Mouse (Mus musculus) midbrain, postnatal 0 days (tissue): ENCODE measurements around the gene Fam205a3. TPM values are rescaled to one million over a fixed set of nuclear protein-coding genes. Genes with fewer than 3 reads are reported as not detected.
"Not testable (repeated sequence)": the region's sequence is repeated elsewhere in the genome, so short reads cannot be mapped to it uniquely, and the experiment has no call there.

Experiments used
- ATAC-seq: fragments of 200-750 bp; cut with Nextera tagmentation; 2 replicates; pipeline ENCODE4 v1.8.0; 2017; ENCODE audit warnings: moderate number of reproducible peaks, mild to moderate bottlenecking, moderate TSS enrichment, moderate library complexity; ENCODE audit not compliant: low FRiP score
- DNase-seq: peaks from one replicate; pipeline ENCODE4 v3.0.0-alpha.2; 2015; ENCODE audit warnings: low spot score
- H3K27ac ChIP-seq: fragments of 300-500 bp; sonication (generic); 2 replicates; pipeline ENCODE4 v1.5.1; 2014; ENCODE audit warnings: low read depth, mild to moderate bottlenecking, low read length, mixed read lengths
- H3K27me3 ChIP-seq: fragments of 300-500 bp; sonication (generic); 2 replicates; pipeline ENCODE4 v1.6.1; 2014; ENCODE audit warnings: low read length, control low read depth, mixed read lengths; ENCODE audit not compliant: insufficient read depth
- H3K36me3 ChIP-seq: fragments of 300-500 bp; sonication (generic); 2 replicates; pipeline ENCODE4 v1.6.1; 2014; ENCODE audit warnings: low read length, control low read depth, mixed read lengths; ENCODE audit not compliant: insufficient read depth
- H3K4me1 ChIP-seq: fragments of 300-500 bp; sonication (generic); 2 replicates; pipeline ENCODE4 v1.6.1; 2014; ENCODE audit warnings: mild to moderate bottlenecking, control low read depth, antibody characterized with exemption, low read length, mixed read lengths; ENCODE audit not compliant: insufficient read depth
- H3K4me2 ChIP-seq: fragments of 300-500 bp; sonication (generic); 2 replicates; pipeline ENCODE4 v1.6.1; 2014; ENCODE audit warnings: low read depth, mild to moderate bottlenecking, low read length, mixed read lengths; ENCODE audit not compliant: poor library complexity, severe bottlenecking
- H3K4me3 ChIP-seq: fragments of 300-500 bp; sonication (generic); 2 replicates; pipeline ENCODE4 v1.5.1; 2014; ENCODE audit warnings: low read depth, mild to moderate bottlenecking, low read length, moderate library complexity
- H3K9ac ChIP-seq: fragments of 300-500 bp; sonication (generic); replicated peaks from 2 replicates; pipeline ENCODE4 v1.6.1; 2014; ENCODE audit warnings: mild to moderate bottlenecking, low read length, moderate library complexity, mixed read lengths; ENCODE audit not compliant: poor library complexity, severe bottlenecking
- H3K9me3 ChIP-seq: fragments of 300-500 bp; sonication (generic); 2 replicates; pipeline ENCODE4 v1.6.1; 2016; ENCODE audit warnings: low read length, control low read depth
- WGBS: fragments of 180-500 bp; shearing (Covaris S2); extraction: QIAGEN DNeasy Blood & Tissue Kit; methylation state at CpG from one replicate; pipeline ENCODE4 v1.1.7; 2014; 5-methylcytosine and 5-hydroxymethylcytosine counted together
- polyA plus RNA-seq: library from polyadenylated mRNA; unstranded; fragments of >200 nt; fragmentation: Nextera tagmentation; extraction: Ambion mirVana; gene quantifications from 2 replicates; pipeline ENCODE4 v1.2.1, GENCODE M21; 2015
- total RNA-seq: library from RNA; depleted of rRNA; stranded (reverse); fragments of >200 nt; gene quantifications from 2 replicates; pipeline ENCODE4 v1.2.3, GENCODE M21; 2014; rRNA removed

The Fam205a3 gene
- total RNA-seq: 0.11 and 0.85 TPM in 2 replicates
- not detected in 2 replicates for polyA plus RNA-seq

DNA sequence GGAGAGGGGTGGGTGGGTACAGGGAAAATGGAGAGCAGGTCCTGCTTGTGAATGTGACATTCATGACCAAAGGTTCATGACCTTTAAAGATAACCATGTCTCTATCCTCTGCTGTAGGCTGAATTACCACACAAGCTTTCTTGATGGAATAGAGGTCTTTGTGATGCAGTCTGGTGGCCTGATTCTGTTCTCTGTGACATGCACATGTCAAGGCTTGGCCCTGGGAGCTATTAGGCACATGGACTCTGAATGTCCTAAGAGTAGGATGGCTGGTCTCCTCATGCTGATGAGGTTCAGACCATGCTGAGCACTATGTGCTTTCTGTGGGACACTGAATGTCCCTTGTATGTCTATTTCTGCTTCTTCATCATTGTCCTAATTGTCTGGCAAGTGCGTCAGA is at the start of gene Fam205a3:
TSS of gene Fam205a3 (plus strand) at position 301 of the 400 bp plus-strand sequence.
- not testable (repeated sequence) for H3K4me3 ChIP-seq, H3K27me3 ChIP-seq, H3K27ac ChIP-seq, H3K4me2 ChIP-seq, H3K4me1 ChIP-seq, ATAC-seq, DNase-seq, H3K9ac ChIP-seq, H3K9me3 ChIP-seq, H3K36me3 ChIP-seq
- no CpG with 5 or more reads among the region's 1 CpGs for WGBS

DNA sequence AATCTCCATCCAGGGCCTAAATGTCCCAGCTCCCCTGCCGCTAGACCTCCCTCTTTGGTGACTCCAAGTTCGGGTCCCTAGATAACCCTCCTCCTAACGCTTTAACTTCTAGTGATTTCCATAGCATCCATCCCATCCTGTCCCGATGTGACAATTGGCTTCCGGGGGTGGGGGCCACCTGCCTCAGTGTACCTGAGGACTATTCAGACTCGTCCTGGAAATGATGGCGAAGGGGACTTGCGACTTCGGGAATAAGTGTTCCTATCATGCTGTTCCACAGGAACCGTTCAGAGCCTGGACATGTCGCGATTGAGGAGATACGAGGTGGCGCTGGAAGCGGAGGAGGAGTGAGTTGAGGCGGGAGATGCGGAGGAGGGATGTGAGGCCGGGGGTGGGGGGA is 24.2 kb upstream of the Fam205a3 start, which contains the start of gene Gm21953:
TSS of gene Gm21953 (plus strand) at position 301 of the 400 bp plus-strand sequence.
- WGBS: no CpG with 5 or more reads among the region's 18 CpGs
- not testable (repeated sequence) for H3K36me3 ChIP-seq, DNase-seq, H3K9ac ChIP-seq, H3K27me3 ChIP-seq, H3K4me2 ChIP-seq, H3K27ac ChIP-seq, H3K9me3 ChIP-seq, H3K4me3 ChIP-seq, ATAC-seq, H3K4me1 ChIP-seq

Other genes starting within 250 kb of the Fam205a3 start
- gene Gm3893, start 227.1 kb upstream of the Fam205a3 start, total RNA-seq: not detected in 2 replicates
- gene Gm3893, start 227.1 kb upstream of the Fam205a3 start, polyA plus RNA-seq: not detected in 2 replicates
- not detected in 2 replicates for gene Gm13304, start 203.5 kb upstream of the Fam205a3 start, total RNA-seq
- gene Gm13304, start 203.5 kb upstream of the Fam205a3 start, polyA plus RNA-seq: 0.23 TPM in 1 of 2 replicates, not detected in the other
- 2.0 and 5.5 TPM in 2 replicates for gene Gm13306, start 164.9 kb upstream of the Fam205a3 start, total RNA-seq
- 6.3 and 10.6 TPM in 2 replicates for gene Gm13306, start 164.9 kb upstream of the Fam205a3 start, polyA plus RNA-seq
- gene Gm13305, start 149.7 kb upstream of the Fam205a3 start, total RNA-seq: not detected in 2 replicates
- gene Gm13305, start 149.7 kb upstream of the Fam205a3 start, polyA plus RNA-seq: not detected in 2 replicates
- not detected in 2 replicates for gene Gm10600, start 77.7 kb upstream of the Fam205a3 start, total RNA-seq
- not detected in 2 replicates for gene Gm10600, start 77.7 kb upstream of the Fam205a3 start, polyA plus RNA-seq
- 1.3 TPM in 1 of 2 replicates, not detected in the other for gene Ccl21b, start 62.6 kb upstream of the Fam205a3 start, total RNA-seq
- not detected in 2 replicates for gene Ccl21b, start 62.6 kb upstream of the Fam205a3 start, polyA plus RNA-seq
- not detected in 2 replicates for gene Gm21953, start 24.1 kb upstream of the Fam205a3 start, total RNA-seq
- gene Gm21953, start 24.1 kb upstream of the Fam205a3 start, polyA plus RNA-seq: not detected in 2 replicates
- gene Gm21586, start 121.0 kb downstream of the Fam205a3 start, total RNA-seq: not detected in 2 replicates
- gene Gm21586, start 121.0 kb downstream of the Fam205a3 start, polyA plus RNA-seq: not detected in 2 replicates
- 0.38 and 1.6 TPM in 2 replicates for gene Gm2163, start 148.4 kb downstream of the Fam205a3 start, total RNA-seq
- gene Gm2163, start 148.4 kb downstream of the Fam205a3 start, polyA plus RNA-seq: 0.11 and 0.22 TPM in 2 replicates
- gene Fam205a2, start 209.8 kb downstream of the Fam205a3 start, total RNA-seq: 0.11 and 0.85 TPM in 2 replicates
- gene Fam205a2, start 209.8 kb downstream of the Fam205a3 start, polyA plus RNA-seq: not detected in 2 replicates